Mouse (Mus musculus) embryonic stem cell, embryonic (primary cell): Measurements from ENCODE around the gene Rexo4.

Experiments
- CTCF ChIA-PET, 4 experiments: fragments of 300-600 bp in 2 of 4; fragments of 350-600 bp in 2 of 4; sonication (Branson Sonifier 250); formaldehyde crosslinking; loops; one replicate each; lab custom pipeline; 2022; ENCODE audit warnings: inconsistent platforms in 2 of 4; lab: Charles Lee
- POLR2A ChIA-PET, 4 experiments: fragments of 300-600 bp in 2 of 4; fragments of 350-600 bp in 2 of 4; sonication (Branson Sonifier 250); formaldehyde crosslinking; loops; one replicate each; lab custom pipeline; 2022; ENCODE audit warnings: antibody characterized with exemption in 4 of 4, inconsistent platforms in 1 of 4; lab: Charles Lee

The Rexo4 gene

GRCm38 (mm10) chr2:26920190-26920855, 43.9 kb downstream of the Rexo4 start:
- ChIA-PET POLR2A (interaction anchor here (1.0 to 13.6 kb wide), 18 partner anchors 7 to 511 kb away, joined by 3 to 251 read pairs (median 7); partner anchors contain the start of genes Surf6 (in 2 of the 4), Agpat2 (in 1 of the 4), Inpp5e (in 1 of the 4) and Med22 (in 1 of the 4)), CTCF (interaction anchor here in 1 of 4 experiments (0.7 kb wide), 1 partner anchor 97 kb away, joined by 3 read pairs; no protein-coding TSS in a partner anchor)

DNA sequence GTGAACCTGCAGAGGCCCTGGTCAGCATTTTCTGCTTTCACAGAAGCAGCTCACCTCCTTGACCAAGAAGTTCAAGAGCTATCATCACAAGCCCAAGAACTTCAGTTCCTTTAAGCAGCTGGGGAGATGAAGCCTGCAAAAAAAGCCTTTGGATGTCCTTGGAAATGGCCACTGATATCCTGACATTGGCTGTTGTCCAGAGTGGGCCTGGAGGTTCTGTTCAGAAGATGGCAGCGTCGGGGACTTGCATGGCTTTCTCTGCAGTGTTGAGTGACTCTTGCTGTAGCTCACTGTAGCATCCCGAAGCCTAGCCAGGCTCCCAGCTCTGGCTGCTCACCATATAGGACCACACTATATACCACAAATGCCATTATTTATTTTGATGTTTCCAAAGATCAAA, 44.5 kb downstream of the Rexo4 start:
- ChIA-PET CTCF (interaction anchor here in 3 of 4 experiments (0.7 to 3.5 kb wide), 3 partner anchors 11 to 98 kb away, joined by 3 to 11 read pairs (median 3); no protein-coding TSS in a partner anchor), POLR2A (interaction anchor here (0.5 to 13.6 kb wide), 20 partner anchors 7 to 511 kb away, joined by 3 to 251 read pairs (median 4); partner anchors contain the start of genes Med22 (in 2 of the 4), Surf6 (in 2 of the 4), Agpat2 (in 1 of the 4) and Inpp5e (in 1 of the 4))

DNA sequence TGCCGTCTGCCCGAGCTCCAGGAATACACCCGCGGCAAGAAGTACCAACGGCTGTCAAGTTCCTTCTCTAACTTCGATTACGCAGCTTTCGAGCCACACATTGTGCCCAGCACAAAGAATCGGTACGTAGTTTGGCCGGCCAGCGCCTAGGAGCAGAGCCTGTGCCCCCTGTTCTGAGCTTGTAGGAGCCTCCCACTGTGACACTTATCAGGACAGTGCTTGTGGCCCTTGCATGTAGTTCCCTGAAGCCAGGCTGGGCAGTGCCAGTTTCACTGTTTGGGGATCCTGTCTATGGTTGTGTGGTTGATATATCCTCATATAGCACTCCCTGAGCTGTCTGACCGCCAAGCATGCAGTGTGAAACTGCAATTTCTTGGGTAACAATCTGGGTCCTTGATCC, 47.4 kb downstream of the Rexo4 start:
- POLR2A ChIA-PET: interaction anchor here (0.7 to 13.6 kb wide), 27 partner anchors 9 to 322 kb away, joined by 3 to 251 read pairs (median 5); partner anchors contain the start of genes Surf6 (in 2 of the 4), Med22 (in 1 of the 4) and Rpl7a (in 1 of the 4)
- CTCF ChIA-PET: interaction anchor here in 3 of 4 experiments (0.9 to 3.5 kb wide), 7 partner anchors 9 to 14 kb away, joined by 3 to 11 read pairs (median 5); partner anchors contain the start of gene Surf6 (in 2 of the 3)

DNA sequence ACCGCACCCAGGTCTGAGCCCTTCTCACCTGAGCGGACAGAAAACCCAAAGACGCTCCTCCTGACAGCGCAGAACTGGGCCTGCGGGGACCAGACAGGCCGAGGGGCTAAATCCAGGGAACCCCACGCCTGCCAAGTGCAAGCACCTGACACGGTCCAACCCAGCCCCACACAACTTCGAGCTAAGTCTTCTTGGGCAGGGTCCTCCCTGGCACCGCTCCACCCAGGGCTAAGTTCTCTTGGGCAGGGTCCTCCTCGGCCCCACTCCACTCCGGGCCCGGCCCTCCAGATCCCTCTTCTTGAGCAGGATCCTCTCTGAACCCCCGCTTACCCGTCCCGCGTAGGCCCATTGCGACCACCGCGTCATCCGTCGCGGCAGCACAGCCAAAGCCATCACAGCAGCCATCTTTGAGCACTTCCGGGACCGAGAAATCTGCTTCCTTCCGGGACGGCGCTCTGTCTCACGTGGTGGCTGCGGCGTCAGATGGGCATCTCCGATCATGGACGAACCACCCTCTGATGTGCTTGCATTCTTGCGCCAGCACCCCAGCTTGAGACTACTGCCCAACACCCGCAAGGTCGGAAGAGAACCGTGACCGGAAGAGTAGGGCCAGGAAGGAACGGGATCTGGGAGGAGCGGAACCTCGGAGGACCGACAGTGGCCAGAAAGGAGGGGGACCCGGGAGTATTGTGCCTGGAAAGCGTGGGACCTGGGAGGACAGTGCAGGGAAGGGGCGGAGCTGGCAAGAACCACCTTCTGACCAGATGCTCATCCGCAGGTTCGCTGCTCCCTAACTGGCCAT, 48.1 kb downstream of the Rexo4 start, which contains the start of the genes Surf2 and Surf1:
Surf2 (plus strand) TSS at position 441 of the 802 bp plus-strand sequence.
Surf1 (minus strand) TSS at position 604 of the 802 bp plus-strand sequence.
- CTCF ChIA-PET: interaction anchor here in 3 of 4 experiments (0.9 to 3.5 kb wide), 7 partner anchors 8 to 14 kb away, joined by 3 to 11 read pairs (median 5); partner anchors contain the start of gene Surf6 (in 2 of the 3)
- POLR2A ChIA-PET: interaction anchor here (0.5 to 13.6 kb wide), 33 partner anchors 9 to 1688 kb away, joined by 3 to 251 read pairs (median 5); partner anchors contain the start of genes Surf6 (in 3 of the 4), Med22 (in 1 of the 4), Rpl7a (in 1 of the 4) and Sec16a (in 1 of the 4)

DNA sequence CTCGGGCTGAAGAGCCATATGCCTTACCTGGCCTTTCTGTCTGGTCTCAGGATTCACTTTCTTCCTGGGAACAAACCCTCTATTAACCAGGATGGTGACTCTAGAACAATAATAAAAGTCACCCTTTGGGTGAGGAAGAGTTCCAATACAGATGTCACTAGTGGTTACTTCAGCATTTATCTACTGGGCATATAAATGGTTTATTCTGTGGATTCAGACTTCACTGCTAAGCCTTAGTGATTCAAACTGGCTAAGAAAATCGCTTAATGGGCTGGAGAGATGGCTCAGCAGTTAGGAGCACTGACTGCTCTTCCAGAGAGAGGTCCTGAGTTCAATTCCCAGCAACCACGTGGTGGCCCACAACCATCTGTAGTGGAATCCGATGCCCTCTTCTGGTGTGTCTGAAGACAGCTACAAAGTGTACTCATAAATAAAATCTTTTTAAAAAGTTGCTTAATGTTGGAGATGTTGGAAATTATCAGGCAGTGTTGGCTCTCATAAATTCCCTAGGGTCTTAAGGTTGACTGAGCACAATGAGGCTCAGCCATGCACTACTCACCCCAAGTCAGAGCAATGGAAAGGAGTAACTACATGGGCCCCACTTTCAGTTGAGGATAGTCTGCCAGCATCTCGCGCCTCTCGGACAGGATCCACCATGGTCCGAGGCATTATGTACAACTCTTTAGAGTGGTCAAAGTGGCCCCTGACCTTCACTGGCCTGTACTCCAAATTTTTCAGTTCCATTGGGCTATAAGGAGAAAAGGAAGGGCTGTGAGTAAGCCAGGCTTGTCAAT, 49.8 kb downstream of the Rexo4 start:
- ChIA-PET POLR2A (interaction anchor here (0.6 to 5.0 kb wide), 18 partner anchors 8 to 469 kb away, joined by 3 to 136 read pairs (median 14); partner anchors contain the start of gene Surf6 (in 4 of the 4)), CTCF (no interaction called here)

DNA sequence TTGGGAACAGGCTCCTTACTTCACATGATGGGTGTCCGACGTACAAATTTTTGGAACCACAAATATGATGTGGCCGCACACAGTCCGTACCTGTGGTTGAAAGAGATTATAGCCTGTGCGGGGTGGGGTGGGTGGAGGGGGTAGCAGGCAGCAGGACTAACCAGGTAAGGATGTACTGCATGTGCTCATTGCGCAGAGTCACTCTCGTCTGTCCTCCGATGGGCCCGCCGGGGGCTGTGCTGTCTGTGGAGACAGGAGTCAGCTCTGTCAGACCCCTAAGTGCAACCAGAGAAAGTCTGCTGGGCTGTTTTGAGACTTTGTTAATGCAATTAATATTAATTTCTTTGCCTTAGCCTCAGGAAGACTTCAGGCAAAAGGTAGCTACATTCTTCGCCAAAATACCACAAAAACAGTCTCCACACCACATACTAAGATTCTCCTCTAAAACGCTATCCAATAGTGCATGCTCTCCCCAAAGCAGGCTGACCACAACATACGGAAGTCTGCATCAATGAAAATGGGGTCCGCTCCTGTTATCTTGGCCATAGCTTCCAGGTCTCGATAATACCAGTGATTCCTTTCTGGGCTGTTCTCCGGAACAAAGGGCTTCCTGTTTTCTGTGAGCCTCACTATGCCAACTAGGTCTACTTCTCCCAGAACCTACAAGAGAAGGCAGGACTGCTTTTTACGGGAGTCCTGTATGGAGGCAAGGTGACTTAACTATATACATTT, 50.6 kb downstream of the Rexo4 start:
- CTCF ChIA-PET: no interaction called here
- POLR2A ChIA-PET: interaction anchor here (0.6 to 5.0 kb wide), 29 partner anchors 9 to 468 kb away, joined by 3 to 136 read pairs (median 7); partner anchors contain the start of genes Surf6 (in 4 of the 4) and Slc2a6 (in 1 of the 4)

DNA sequence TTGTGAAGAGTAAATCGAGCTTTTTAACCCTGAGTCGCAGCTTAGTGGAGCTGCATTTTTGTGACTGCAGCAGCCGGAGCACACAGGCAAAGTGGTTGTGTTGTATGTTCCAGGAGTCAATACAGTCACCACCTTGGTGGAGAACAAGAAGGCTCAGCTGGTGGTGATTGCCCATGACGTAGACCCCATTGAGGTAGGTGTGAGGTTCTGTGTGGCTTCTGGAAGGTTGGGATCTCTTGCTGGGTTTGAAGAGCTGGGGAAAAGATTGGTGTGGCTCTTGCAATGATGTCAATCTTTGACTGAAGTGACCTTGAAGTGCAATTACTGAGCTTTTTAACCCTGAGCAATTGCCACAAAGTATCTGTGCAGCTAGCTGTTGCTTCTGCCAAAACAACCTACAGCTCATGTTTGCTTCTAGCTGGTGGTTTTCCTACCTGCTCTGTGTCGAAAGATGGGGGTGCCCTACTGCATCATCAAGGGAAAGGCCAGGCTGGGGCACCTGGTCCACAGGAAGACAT, 51.9 kb downstream of the Rexo4 start:
- POLR2A ChIA-PET: interaction anchor here (0.6 to 5.0 kb wide), 82 partner anchors 8 to 1215 kb away, joined by 3 to 136 read pairs (median 6); partner anchors contain the start of genes Surf6 (in 4 of the 4), Agpat2 (in 2 of the 4), Fam69b (in 1 of the 4) and Qsox2 (in 1 of the 4)

DNA sequence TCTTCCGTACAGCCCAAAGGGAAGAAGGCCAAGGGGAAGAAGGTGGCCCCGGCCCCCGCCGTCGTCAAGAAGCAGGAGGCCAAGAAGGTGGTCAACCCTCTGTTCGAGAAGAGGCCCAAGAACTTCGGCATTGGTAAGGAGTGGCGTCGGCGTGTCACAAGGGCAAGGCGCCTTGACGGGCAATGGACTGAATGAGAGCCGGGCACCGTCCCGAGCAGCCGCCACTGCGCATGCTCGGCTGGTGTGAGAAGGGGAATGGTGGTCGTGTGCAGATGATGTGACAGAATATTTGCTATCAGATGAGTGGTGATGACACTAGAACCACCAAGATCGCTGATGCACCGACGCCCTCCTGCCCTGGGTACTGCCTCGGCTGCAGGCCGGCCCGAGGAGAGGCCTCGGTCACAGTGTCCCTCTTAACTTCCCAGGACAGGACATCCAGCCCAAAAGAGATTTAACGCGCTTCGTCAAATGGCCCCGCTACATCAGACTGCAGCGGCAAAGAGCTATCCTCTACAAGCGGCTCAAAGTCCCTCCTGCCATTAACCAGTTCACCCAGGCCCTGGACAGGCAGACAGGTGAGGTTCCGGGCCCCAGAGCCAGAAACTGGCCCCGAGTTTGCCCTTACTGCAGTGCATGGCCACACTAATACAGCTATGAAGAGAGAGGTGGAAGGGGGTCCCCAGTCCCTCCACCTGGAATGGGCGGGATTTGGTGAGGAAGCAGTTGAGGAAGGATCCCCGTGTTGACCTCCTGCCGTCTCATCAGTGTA, 53.0 kb downstream of the Rexo4 start:
- POLR2A ChIA-PET: interaction anchor here (0.6 to 13.2 kb wide), 67 partner anchors 8 to 1551 kb away, joined by 3 to 251 read pairs (median 6); partner anchors contain the start of genes Surf6 (in 4 of the 4), Agpat2 (in 3 of the 4), Fam69b (in 1 of the 4) and Qsox2 (in 1 of the 4)
- CTCF ChIA-PET: interaction anchor here in 1 of 4 experiments (1.0 kb wide), 1 partner anchor 8 kb away, joined by 4 read pairs; the partner anchor contains the start of gene Surf6

More for the DNA sequence above, 51.9 kb downstream of the Rexo4 start:
- CTCF ChIA-PET: no interaction called here

DNA sequence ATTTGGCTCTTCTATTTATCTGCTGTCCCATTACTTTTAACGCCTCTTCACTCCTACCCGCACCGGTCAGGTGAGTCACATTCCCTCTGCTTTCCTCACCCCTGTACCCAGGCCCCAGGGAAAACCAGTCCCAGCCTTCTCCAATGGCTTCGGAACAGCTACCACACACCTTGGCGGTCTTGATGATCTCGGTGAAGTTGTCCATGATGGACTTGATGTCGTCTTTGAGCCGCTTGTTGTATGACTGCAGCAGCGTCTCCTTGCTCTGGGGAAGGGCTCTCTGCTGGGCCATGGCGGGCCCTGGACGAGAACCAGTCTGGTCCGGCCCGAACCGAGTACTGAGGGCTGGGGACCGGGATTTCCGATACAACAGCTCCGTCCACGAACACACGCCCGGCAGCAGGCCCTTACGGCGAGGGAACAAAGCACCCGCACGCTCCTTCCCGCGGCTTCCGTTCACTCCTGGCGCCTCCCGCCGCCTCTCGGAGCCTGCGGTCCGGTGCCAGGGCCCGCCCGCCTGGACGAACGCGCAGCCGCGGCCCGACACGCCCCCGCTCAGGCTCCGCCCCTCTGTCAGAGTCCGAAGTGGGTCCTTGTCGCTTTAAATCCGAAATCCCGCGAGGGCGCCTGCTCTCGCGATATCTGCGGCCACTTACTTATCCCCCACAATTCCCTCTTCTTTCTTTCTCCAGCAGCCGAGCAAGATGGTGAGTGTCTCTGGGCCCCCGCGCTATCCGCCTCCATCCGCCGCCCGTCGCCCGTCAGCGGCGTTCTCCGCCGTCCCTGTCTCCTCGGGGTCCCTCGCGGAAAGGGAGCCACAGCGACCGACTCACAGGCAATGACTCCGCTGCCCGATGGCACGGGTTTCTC, 53.8 kb downstream of the Rexo4 start, which contains the start of the genes Med22 and Rpl7a:
Med22 (minus strand) TSS at position 554 of the 870 bp plus-strand sequence.
Rpl7a (plus strand) TSS at position 641 of the 870 bp plus-strand sequence.
- POLR2A ChIA-PET: interaction anchor here (0.5 to 13.2 kb wide), 24 partner anchors 8 to 818 kb away, joined by 3 to 251 read pairs (median 4); partner anchors contain the start of genes Agpat2 (in 1 of the 4), Surf1 (in 1 of the 4), Surf2 (in 1 of the 4) and Surf4 (in 1 of the 4)
- CTCF ChIA-PET: interaction anchor here in 1 of 4 experiments (0.7 kb wide), 1 partner anchor 11 kb away, joined by 3 read pairs; no protein-coding TSS in a partner anchor

GRCm38 (mm10) chr2:26909387-26909784, 54.8 kb downstream of the Rexo4 start:
- ChIA-PET POLR2A (interaction anchor here in 3 of 4 experiments (0.6 to 13.2 kb wide), 19 partner anchors 9 to 790 kb away, joined by 3 to 251 read pairs (median 4); partner anchors contain the start of genes Agpat2 (in 1 of the 3), Surf1 (in 1 of the 3), Surf2 (in 1 of the 3) and Surf4 (in 1 of the 3)), CTCF (interaction anchor here in 1 of 4 experiments (0.7 kb wide), 1 partner anchor 12 kb away, joined by 3 read pairs; no protein-coding TSS in a partner anchor)

DNA sequence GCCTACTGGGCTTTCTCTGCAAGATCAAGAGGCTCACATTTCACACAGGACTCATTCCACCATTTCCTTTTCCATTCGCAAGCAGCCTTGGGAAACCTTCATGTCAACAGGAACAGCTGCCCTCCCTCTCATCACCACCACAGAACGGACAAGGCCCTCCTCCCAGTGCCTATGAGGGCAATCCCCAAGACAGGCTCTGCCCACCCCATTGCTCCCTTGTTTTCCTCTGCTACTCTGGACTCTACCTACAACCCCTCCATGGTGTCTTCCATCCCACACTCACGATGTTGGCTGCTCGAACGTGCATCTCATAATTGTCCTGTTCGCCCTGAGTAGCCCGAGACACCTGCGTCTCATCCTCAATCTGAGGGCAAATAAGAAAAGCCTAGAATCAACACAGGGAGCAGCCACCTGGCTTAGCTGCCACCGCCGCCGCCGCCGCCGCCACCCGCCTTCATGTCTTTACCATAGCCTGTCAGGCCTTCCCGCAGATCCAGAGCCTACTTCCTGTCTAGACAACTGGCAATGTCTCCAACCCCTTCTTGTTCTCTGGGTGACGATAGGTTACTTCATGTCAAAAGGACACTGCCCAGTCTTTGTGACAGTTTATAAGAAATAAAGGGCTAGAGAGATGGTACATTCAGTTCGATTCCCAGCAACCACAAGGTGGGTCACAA, 55.3 kb downstream of the Rexo4 start:
- CTCF ChIA-PET: interaction anchor here in 2 of 4 experiments (1.3 to 1.6 kb wide), 2 partner anchors 8 to 16 kb away, joined by 3 to 6 read pairs; partner anchors contain the start of genes Surf1 (in 1 of the 2) and Surf2 (in 1 of the 2)

DNA sequence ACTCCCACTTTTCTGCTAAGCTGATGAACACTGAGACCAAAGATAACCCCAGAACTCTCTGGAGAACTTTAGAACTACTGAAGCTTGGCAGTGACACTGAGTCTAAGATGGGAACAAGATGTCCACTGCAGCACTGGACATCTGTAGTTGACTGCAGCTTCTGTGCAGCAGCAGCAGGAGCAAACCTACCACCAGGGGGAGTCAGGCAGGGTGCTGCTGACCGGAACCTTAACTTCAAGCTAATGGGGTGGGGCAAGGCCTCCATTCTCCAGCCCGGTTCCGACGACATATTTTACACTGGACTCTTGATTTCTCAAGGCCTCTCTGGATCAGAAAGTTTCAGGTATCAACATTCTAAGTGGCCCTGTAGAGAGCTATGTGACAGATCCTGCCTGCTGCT, 57.1 kb downstream of the Rexo4 start:
- ChIA-PET POLR2A (interaction anchor here in 3 of 4 experiments (0.5 to 13.2 kb wide), 22 partner anchors 10 to 535 kb away, joined by 3 to 251 read pairs (median 3); partner anchors contain the start of genes Surf1 (in 2 of the 3), Surf2 (in 2 of the 3), Agpat2 (in 1 of the 3) and Brd3os (in 1 of the 3)), CTCF (interaction anchor here (0.6 to 2.0 kb wide), 32 partner anchors 9 to 573 kb away, joined by 3 to 11 read pairs (median 4); partner anchors contain the start of genes Surf1 (in 3 of the 4), Surf2 (in 3 of the 4), Agpat2 (in 2 of the 4) and Slc2a6 (in 1 of the 4))

More for the DNA sequence above, 55.3 kb downstream of the Rexo4 start:
- POLR2A ChIA-PET: interaction anchor here in 3 of 4 experiments (0.6 to 13.2 kb wide), 15 partner anchors 8 to 1168 kb away, joined by 3 to 251 read pairs (median 5); partner anchors contain the start of genes Agpat2 (in 1 of the 3), Surf1 (in 1 of the 3), Surf2 (in 1 of the 3) and Surf4 (in 1 of the 3)
